Mouse (Mus musculus) lung, postnatal 0 days (tissue): ENCODE measurements around the gene Ccser2.

Experiments
- CTCF ChIP-seq: IDR thresholded peaks from 2 replicates; pipeline ENCODE4 v1.5.1; 2016; ENCODE audit warnings: antibody characterized with exemption, mild to moderate bottlenecking
- EP300 ChIP-seq: IDR thresholded peaks from 2 replicates; pipeline ENCODE4 v1.6.1; 2016; ENCODE audit warnings: antibody characterized with exemption, mild to moderate bottlenecking, control low read depth

GRCm38 (mm10) chr14:36866966-36867700 is 101.4 kb downstream of the Ccser2 start:
- TF ChIP-seq CTCF (peak; percentile 85), EP300 (no peak)
